Mouse (Mus musculus): ENCODE data around the gene Arrdc2. TPM values are rescaled to one million over a fixed set of nuclear protein-coding genes. Genes with fewer than 3 reads are reported as not detected.
A peak's percentile ranks its signal among the peaks of the same experiment; 100 is the strongest.

Arrdc2 gene
- polyA plus RNA-seq, 1 experiment from 2014 or later = 3.8 TPM

DNA sequence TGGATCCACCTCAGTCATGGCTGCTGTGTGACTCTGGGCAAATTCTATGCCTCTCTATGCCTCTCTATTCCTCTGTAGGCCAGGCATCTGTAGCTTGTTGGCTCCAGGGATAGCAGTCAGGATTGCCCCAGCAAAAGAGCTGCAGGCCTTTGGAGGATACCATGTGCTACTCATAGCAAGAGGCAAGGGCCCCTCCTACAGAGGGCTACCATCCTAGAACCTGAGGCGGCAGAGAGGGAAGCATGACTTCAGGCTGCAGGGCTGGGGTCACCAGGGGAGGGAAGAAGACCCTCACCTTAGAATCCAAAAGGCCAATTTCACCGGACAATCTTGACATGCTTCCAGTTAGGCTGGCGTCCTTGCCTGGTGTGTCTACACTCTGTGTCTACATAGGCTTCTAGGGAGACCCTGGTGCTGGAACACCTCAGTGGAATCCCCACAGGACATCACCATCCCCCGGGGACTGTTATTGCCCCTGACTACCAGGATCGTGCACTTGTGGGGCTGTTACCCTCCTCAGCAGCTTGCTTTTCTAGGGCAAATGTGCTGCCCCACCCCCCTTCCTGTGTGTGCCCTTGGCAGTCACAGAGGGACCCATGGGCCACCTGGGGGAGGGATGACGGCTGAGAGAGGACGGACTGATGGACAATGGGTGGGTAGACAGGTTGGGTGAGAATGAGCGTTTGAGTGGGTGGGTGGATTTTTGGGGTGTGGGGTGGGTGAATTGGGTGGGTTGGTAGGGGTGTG, 30.4 kb downstream of the Arrdc2 start:
- Histone ChIP-seq H3K27ac (no peak overlapping the region), H3K36me3 (no peaks in the 10 kb centered on the region), H3K4me3 (no peak overlapping the region), H3K4me1 (peaks cover 24% of the 10 kb centered on the region), H3K27me3 (ENCODE audit: insufficient read depth, poor library complexity, severe bottlenecking) (peaks cover 76% of the 10 kb centered on the region), H3K9me3 (no peaks in the 10 kb centered on the region)
- WGBS = 71% methylated on average over 8 of the region's 8 CpGs
- DNase-seq (ENCODE audit: low spot score) = no peak

DNA sequence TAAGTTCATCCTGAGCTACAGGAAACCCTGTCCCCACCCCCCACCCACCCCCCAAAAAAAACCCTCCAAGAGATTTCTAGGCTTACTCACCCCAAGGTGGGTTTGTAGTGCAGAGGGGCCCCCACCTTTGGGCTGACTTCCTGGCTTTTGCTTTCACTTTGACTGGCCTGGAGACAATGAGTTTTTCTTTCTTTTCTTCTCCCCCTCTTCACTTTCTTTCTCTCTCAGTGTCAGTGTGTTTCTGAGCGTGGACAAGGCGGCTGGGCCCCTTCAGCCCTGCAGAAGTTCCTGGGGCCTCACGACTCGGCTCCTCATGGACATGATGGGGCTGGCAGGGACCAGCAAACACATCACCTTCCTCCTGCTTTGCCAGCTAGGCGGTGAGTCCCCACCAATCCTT, 31.3 kb downstream of the Arrdc2 start, which contains the start of gene Il12rb1:
Il12rb1 (plus strand) TSS at position 211 of the 400 bp plus-strand sequence.
- no peak within 1 kb of the TSS for H3K27ac ChIP-seq
- 68% methylated on average over 5 of the region's 5 CpGs for WGBS
- no peaks in the 10 kb centered on the region for H3K36me3 ChIP-seq
- H3K9me3 ChIP-seq = no peaks in the 10 kb centered on the region
- DNase-seq (ENCODE audit: low spot score) = no peak
- H3K4me3 ChIP-seq = no peak within 1 kb of the TSS
- H3K27me3 ChIP-seq (ENCODE audit: insufficient read depth, poor library complexity, severe bottlenecking) = peaks cover 76% of the 10 kb centered on the region
- H3K4me1 ChIP-seq = peaks cover 30% of the 10 kb centered on the region

DNA sequence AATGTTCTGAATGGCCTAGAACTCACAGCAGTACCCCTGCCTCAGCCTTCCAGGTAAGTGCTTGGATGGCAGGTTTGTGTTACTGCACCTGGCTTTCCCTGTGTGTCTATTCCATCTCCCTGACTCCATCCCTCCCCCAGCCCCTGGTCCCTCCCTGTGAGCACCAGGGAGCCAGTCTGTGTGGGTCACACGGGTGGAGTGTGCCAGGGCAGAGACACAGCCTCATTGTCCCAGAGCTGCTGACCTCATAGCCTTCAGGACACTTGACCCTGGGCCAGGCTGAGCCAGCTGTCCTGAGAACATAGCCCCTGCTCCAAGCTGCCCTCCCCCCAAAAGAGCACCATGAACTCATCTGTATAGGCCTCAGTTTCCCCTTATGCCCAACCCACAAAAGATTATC, 32.2 kb downstream of the Arrdc2 start:
- Histone ChIP-seq H3K36me3 (no peaks in the 10 kb centered on the region), H3K27me3 (ENCODE audit: insufficient read depth, poor library complexity, severe bottlenecking) (peaks cover 79% of the 10 kb centered on the region), H3K4me3 (no peak overlapping the region), H3K4me1 (peaks cover 29% of the 10 kb centered on the region), H3K27ac (no peak overlapping the region), H3K9me3 (no peaks in the 10 kb centered on the region)
- 56% methylated on average over 1 of the region's 1 CpGs for WGBS
- DNase-seq (ENCODE audit: low spot score) = no peak

DNA sequence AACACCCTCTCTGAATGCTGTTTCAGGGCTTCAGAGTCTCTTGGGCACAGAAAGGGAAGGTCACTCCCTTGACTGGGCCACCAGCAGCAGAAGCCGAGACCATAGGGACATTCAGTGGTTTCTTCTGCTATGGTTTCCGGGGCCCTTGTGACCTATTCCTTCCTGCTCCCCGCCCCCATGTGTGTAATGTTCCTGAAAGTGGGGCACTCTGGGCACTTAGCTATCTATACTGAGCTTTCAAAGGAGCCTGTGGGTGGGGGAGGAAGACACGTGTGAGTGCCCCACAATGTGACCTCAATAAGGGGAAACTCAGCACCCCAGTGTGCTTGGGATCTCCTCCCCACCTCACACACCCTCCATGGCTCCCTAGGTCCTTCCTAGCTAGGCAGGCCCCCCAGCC, 33.0 kb downstream of the Arrdc2 start:
- Histone ChIP-seq H3K27me3 (ENCODE audit: insufficient read depth, poor library complexity, severe bottlenecking) (peaks cover 86% of the 10 kb centered on the region), H3K27ac (no peak overlapping the region), H3K4me1 (peaks cover 29% of the 10 kb centered on the region), H3K36me3 (no peaks in the 10 kb centered on the region), H3K9me3 (no peaks in the 10 kb centered on the region), H3K4me3 (no peak overlapping the region)
- WGBS = 67% methylated on average over 4 of the region's 4 CpGs
- no peak for DNase-seq (ENCODE audit: low spot score)

DNA sequence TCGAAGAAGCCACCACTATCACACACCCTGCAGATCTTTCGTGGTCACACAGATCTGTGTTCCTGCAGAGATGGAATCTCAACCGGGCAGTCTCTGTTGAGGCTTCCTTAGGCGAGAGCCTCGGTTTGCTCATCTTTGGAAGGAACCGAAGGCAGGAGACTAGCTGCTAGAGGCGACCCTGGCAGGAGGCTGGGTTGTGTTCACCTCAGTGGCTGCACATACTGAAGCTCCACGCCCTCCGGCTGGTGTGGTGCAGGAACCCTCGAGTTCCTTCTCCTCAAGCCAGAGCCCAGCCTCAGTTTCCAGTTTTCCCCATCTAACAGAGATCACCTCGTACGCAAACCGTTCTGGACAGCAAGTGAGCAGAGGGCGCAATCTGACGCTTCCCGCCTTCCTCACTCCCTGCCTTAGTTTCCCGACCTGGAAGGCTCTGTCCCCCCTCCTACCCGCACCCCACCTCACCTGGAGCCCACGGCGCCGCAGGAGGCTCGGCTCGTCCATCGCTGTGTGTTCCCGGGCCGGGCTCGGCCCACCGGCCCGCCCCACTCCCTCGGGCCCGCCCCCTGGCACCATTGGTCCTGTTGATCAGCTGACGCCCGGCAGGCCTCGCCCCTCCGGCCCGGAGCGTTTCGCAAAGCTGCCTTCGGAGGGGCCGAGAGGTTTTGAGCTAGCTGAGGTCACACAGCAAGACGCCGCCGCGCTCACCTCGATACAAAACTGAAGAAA, 34.9 kb downstream of the Arrdc2 start, which contains the start of gene Mast3:
Mast3 (minus strand) TSS at position 574 of the 726 bp plus-strand sequence.
- peak within 1 kb of the TSS; percentile 53 for H3K27ac ChIP-seq
- H3K4me1 ChIP-seq = peaks cover 15% of the 10 kb centered on the region
- DNase-seq (ENCODE audit: low spot score) = peak; percentile 94
- H3K4me3 ChIP-seq = peak within 1 kb of the TSS; percentile 59
- H3K36me3 ChIP-seq = no peaks in the 10 kb centered on the region
- peaks cover 88% of the 10 kb centered on the region for H3K27me3 ChIP-seq (ENCODE audit: insufficient read depth, poor library complexity, severe bottlenecking)
- no peaks in the 10 kb centered on the region for H3K9me3 ChIP-seq
- WGBS = under 1% methylated on average over 45 of the region's 45 CpGs

DNA sequence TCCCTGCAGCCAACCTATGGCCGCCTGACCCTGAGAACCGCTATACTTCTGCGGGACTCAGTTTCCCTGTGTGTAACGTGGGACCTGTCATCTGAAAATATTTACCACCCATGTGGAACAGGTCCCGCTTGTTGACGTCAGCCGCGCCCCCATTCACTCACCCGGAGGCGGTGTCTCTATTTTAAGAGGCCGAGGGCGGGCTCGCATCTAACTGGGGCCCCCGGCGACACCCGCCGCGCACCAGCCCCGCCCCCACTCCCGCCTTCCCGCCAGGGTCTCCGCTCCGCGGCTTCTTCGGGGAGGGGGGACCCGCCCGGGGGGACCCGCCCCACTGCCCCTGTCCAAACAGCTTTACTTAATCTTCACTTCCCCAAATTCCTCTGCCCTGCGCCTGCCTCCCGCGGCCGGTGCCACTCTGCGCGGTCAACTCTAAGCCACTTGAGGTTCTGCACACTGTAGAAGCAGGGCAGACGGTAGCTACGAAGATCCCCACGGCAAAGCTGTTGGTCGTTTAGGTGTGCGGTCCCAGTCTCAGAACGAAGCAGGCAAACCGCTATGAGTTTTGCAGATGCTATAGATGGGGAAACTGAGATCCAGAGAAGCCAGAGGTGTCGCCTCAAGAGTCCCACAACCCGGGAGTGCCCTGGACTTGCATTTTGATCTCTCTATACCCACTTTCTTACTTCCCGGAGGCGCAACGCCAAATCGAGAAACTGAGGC, 35.6 kb downstream of the Arrdc2 start:
- H3K4me1 ChIP-seq = peaks cover 15% of the 10 kb centered on the region

DNA sequence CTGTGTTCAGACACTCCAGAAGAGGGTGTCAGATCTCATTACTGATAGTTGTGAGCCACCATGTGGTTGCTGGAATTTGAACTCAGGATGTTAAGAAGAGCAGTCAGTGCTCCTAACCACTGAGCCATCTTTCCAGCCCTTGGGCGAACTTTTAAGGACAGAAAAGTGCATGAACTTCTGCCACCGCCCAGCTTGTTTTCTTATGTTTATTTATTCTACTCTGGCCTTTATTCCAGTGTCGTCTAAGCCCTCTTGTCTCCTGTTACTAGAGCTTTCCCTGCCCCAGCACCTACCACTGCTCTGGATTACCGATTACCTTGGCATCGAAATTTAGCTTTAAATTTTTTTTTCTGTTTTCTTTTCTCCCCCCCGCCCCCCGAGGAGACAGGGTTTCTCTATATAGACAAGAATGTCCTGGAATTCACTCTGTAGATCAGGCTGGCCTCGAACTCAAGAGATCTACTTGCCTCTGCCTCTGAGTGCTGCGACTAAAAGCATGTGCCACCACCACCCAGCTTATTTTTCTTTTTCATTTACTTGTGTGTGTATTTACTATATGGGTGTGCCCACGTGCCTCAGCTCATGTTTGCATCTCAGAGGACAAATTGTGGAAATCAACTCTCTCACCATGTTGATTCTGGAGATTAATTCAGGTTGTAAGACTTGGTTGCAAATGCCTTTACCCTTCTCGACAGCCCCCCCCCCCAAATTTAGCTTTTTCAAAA, 36.6 kb downstream of the Arrdc2 start:
- 64% methylated on average over 11 of the region's 11 CpGs for WGBS
- peaks cover 91% of the 10 kb centered on the region for H3K27me3 ChIP-seq (ENCODE audit: insufficient read depth, poor library complexity, severe bottlenecking)

More for the DNA sequence above, 35.6 kb downstream of the Arrdc2 start:
- Histone ChIP-seq H3K4me3 (peak overlapping the region; percentile 59), H3K27me3 (ENCODE audit: insufficient read depth, poor library complexity, severe bottlenecking) (peaks cover 88% of the 10 kb centered on the region), H3K27ac (peak overlapping the region; percentile 53), H3K36me3 (no peaks in the 10 kb centered on the region), H3K9me3 (no peaks in the 10 kb centered on the region)
- WGBS = 2% methylated on average over 47 of the region's 47 CpGs
- DNase-seq (ENCODE audit: low spot score) = no peak

DNA sequence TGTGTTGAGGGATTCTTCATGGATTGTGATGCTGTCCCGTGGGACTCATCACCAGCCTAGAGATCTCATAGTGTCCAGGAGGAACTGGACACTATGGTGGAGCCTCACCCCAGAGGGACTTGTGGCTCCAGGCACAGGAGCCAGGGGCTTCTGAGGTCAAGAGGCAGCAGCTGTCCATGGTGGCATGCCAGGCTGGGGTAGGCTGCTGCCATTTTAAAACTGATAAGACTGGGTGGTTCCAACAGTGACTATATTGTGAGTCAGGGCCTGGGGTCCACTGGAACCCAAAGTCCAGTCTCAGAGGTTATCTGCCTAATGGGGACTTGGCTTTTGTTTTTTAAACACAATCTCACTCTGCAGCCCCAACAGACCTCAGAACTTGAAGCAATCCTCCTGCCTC, 37.7 kb downstream of the Arrdc2 start:
- Histone ChIP-seq H3K4me1 (peaks cover 30% of the 10 kb centered on the region), H3K27ac (no peak overlapping the region), H3K27me3 (ENCODE audit: insufficient read depth, poor library complexity, severe bottlenecking) (peaks cover 88% of the 10 kb centered on the region), H3K4me3 (no peak overlapping the region), H3K36me3 (no peaks in the 10 kb centered on the region), H3K9me3 (no peaks in the 10 kb centered on the region)
- WGBS = 81% methylated on average over 1 of the region's 1 CpGs
- DNase-seq (ENCODE audit: low spot score) = no peak

More for the DNA sequence above, 36.6 kb downstream of the Arrdc2 start:
- Histone ChIP-seq H3K4me1 (peaks cover 19% of the 10 kb centered on the region), H3K9me3 (no peaks in the 10 kb centered on the region), H3K36me3 (no peaks in the 10 kb centered on the region), H3K27ac (no peak overlapping the region), H3K4me3 (no peak overlapping the region)
- DNase-seq (ENCODE audit: low spot score) = no peak

DNA sequence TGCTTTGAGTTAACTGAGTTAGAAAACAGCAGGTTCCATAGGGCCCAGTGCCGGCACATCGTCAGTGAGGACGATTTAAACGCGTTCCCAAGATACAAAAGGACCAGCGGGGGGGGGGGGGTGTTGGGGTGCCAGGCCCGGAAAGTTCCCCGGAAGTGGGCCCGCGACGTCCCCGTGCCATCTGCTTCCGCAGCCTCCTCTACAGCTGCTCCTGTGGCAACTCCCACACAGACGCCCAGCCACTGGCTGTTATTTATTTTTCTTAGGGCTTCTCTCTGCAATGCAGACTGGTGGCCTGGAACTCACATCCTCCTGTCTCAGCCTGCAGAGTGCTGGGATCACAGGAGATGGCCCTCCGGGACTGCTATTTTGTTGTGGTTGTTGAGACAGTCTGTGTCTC, 38.4 kb downstream of the Arrdc2 start:
- H3K27me3 ChIP-seq (ENCODE audit: insufficient read depth, poor library complexity, severe bottlenecking) = peaks cover 88% of the 10 kb centered on the region
- peak overlapping the region; percentile 3; the same call in 1 of the 2 replicates for H3K27ac ChIP-seq
- 32% methylated on average over 15 of the region's 15 CpGs for WGBS
- H3K4me1 ChIP-seq = peaks cover 35% of the 10 kb centered on the region
- H3K4me3 ChIP-seq = no peak overlapping the region
- no peaks in the 10 kb centered on the region for H3K9me3 ChIP-seq
- no peak for DNase-seq (ENCODE audit: low spot score)
- no peaks in the 10 kb centered on the region for H3K36me3 ChIP-seq

DNA sequence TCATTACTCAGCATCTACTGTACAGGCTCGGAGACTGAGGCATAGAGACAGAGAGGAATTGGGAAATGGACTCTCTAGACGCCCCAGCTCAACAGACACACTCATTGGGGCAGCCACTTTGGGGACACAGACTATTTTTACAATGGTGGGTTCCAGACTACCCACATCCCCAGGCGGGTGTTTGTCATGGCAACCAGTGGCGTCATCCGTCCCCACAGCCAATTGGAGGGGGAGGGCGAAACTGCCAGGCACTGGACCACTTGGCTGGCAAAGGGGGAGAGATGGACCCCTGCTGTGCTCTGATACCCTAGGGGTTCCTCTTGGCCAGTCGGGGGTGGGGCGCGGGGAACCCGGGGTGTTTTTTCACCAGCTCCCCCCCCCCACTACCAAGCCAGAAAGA, 38.9 kb downstream of the Arrdc2 start:
- Histone ChIP-seq H3K4me3 (no peak overlapping the region), H3K4me1 (peaks cover 35% of the 10 kb centered on the region), H3K27ac (no peak overlapping the region), H3K27me3 (ENCODE audit: insufficient read depth, poor library complexity, severe bottlenecking) (peaks cover 88% of the 10 kb centered on the region), H3K9me3 (no peaks in the 10 kb centered on the region), H3K36me3 (no peaks in the 10 kb centered on the region)
- WGBS = 36% methylated on average over 10 of the region's 10 CpGs
- no peak for DNase-seq (ENCODE audit: low spot score)

DNA sequence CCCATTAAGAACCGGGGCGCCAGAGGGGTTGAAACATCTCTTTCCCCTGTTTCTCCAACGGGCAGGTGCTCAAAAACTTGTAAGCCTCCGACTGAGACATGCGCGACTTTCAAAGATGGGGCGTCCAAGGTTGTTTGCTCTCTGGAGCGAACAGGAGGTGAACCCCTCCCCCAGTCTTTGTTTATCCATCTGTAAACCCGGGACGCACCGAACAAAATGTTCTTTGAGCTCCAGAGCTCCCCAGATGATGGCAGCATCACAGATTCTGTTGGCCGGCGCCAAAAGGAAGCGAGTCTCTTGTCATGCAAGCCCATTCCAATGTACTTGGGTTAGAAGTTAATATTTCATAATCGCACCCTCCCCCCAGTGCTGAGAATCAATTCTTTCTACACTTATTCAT, 41.2 kb downstream of the Arrdc2 start:
- DNase-seq (ENCODE audit: low spot score) = no peak
- H3K36me3 ChIP-seq = no peaks in the 10 kb centered on the region
- 12% methylated on average over 15 of the region's 15 CpGs for WGBS
- peak overlapping the region; percentile 68 for H3K4me3 ChIP-seq
- H3K9me3 ChIP-seq = no peaks in the 10 kb centered on the region
- H3K27ac ChIP-seq = no peak overlapping the region
- peaks cover 20% of the 10 kb centered on the region for H3K4me1 ChIP-seq
- H3K27me3 ChIP-seq (ENCODE audit: insufficient read depth, poor library complexity, severe bottlenecking) = peaks cover 92% of the 10 kb centered on the region

All from heart, embryonic 10.5 days (tissue).